9 mouse cellular contexts compared by ENCODE assay signal in the genomic region with DNA sequence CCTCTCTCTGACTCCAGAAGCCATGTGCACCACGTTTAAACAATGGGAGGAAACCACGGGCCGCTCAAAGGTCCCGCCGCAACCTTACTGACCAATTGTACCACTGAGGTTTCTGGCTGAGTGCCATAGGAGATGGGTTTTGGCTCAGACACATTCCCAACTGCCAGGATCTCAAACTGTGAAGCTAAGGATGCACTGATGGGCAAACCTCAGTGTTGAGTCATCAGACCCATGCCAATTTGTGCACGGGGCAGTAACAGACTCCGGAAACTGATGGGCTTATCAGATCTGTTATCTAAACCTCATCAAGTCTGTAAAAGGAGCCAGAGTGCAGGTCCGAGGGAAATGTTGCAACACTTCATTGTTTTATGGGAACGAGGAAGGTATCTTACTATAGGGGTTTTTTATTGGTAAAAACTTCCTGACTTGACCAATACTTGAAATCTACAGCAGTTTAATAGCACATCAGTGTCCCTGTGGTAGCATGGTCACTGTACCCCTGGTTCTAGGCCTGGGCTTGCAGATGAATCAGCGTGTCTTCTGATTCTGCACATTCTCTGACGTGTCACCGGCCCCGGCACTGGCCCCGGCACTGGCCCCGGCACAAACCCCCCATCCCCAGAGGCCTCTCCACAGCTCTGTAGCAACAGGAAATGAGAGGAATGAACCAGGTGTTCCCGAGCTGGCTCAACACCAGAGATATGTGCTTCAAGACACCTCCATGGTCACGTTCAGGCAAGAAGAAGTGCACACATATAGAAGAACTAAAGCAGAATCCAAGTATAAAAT. TPM values are rescaled to one million over a fixed set of nuclear protein-coding genes. Genes with fewer than 3 reads are reported as not detected.
DNase-seq lines count a peak whose midpoint lies in the region; ATAC-seq lines count a peak whose summit lies in the region.
"Had no signal": no experiment of that assay in that cellular context is flagged by ENCODE, and none has a peak within 500 bp of the region (broad histone marks: within the 10 kb centered on the region; RNA-seq: fewer than 3 reads in every experiment).

No protein-coding gene starts in this region.

- peaks cover under 1% of the 10 kb centered on the region; the same call in 1 of the 2 replicates for H3K36me3 ChIP-seq in forebrain, embryonic 10.5 days (replicated peaks)
- H3K36me3 ChIP-seq in forebrain, embryonic 14.5 days (ENCODE audit: control insufficient read depth, insufficient read depth, low read length), result no peaks in the 10 kb centered on the region
- H3K36me3 ChIP-seq in embryonic facial prominence, embryonic 13.5 days, result peaks cover 5% of the 10 kb centered on the region; the same call in 1 of the 2 replicates
- H3K36me3 ChIP-seq: neural tube, embryonic 13.5 days had no signal

- H3K27ac ChIP-seq in forebrain, embryonic 10.5 days, result peak overlapping the region; percentile 58; the same call in 1 of the 2 replicates
- H3K27ac ChIP-seq in forebrain, embryonic 14.5 days (ENCODE audit: low read depth, low read length), result no peak overlapping the region
- peak overlapping the region; percentile 34; the same call in 1 of the 2 replicates for H3K27ac ChIP-seq in embryonic facial prominence, embryonic 13.5 days
- H3K27ac ChIP-seq: neural tube, embryonic 13.5 days had no signal

- WGBS in forebrain, embryonic 10.5 days, result 83% methylated on average over 17 of the region's 17 CpGs
- WGBS in forebrain, embryonic 14.5 days, result 80% methylated on average over 17 of the region's 17 CpGs
- WGBS in embryonic facial prominence, embryonic 13.5 days, result 63% methylated on average over 17 of the region's 17 CpGs

- no peak overlapping the region for H3K9ac ChIP-seq in forebrain, embryonic 14.5 days (ENCODE audit: low read length)
- no peak overlapping the region for H3K9ac ChIP-seq in embryonic facial prominence, embryonic 13.5 days
- H3K9ac ChIP-seq: neural tube, embryonic 13.5 days had no signal

- no peak overlapping the region for H3K4me2 ChIP-seq in forebrain, embryonic 14.5 days (ENCODE audit: low read length)
- no peak overlapping the region for H3K4me2 ChIP-seq in embryonic facial prominence, embryonic 13.5 days
- H3K4me2 ChIP-seq: neural tube, embryonic 13.5 days had no signal

- peaks cover 51% of the 10 kb centered on the region for H3K4me1 ChIP-seq in forebrain, embryonic 10.5 days
- H3K4me1 ChIP-seq in forebrain, embryonic 14.5 days (ENCODE audit: control insufficient read depth, insufficient read depth, low read length), result peaks cover 20% of the 10 kb centered on the region
- H3K4me1 ChIP-seq in embryonic facial prominence, embryonic 13.5 days, result peaks cover 47% of the 10 kb centered on the region

- 0 out of 2 replicates have a peak, but pooled peaks cover 3% of the 10 kb centered on the region for H3K9me3 ChIP-seq in forebrain, embryonic 10.5 days
- H3K9me3 ChIP-seq in forebrain, embryonic 14.5 days (replicated peaks; ENCODE audit: control insufficient read depth, low read length), result no peaks in the 10 kb centered on the region
- H3K9me3 ChIP-seq in embryonic facial prominence, embryonic 13.5 days, result 0 out of 2 replicates have a peak, but pooled peaks cover 4% of the 10 kb centered on the region
- H3K9me3 ChIP-seq: neural tube, embryonic 13.5 days had no signal

- ATAC-seq in forebrain, embryonic 14.5 days, result no peak
- no peak for ATAC-seq in embryonic facial prominence, embryonic 13.5 days (ENCODE audit: insufficient number of reproducible peaks, insufficient read depth, low FRiP score, low TSS enrichment, low read depth)

- peaks cover 10% of the 10 kb centered on the region; the same call in 1 of the 2 replicates for H3K27me3 ChIP-seq in forebrain, embryonic 10.5 days (ENCODE audit: poor library complexity, severe bottlenecking)
- no peaks in the 10 kb centered on the region for H3K27me3 ChIP-seq in forebrain, embryonic 14.5 days (replicated peaks; ENCODE audit: control insufficient read depth, insufficient read depth, low read length)
- H3K27me3 ChIP-seq in embryonic facial prominence, embryonic 13.5 days, result 0 out of 2 replicates have a peak, but pooled peaks cover 3% of the 10 kb centered on the region

- DNase-seq in forebrain, embryonic 10.5 days (ENCODE audit: extremely low spot score, low spot score), result no peak
- no peak for DNase-seq in forebrain, embryonic 14.5 days (ENCODE audit: low spot score)
- DNase-seq in kidney, adult 18-20 months, result peak; percentile 47
- peak; percentile 26 for DNase-seq in lung, postnatal 25 days (ENCODE audit: low spot score)
- no peak for DNase-seq in right cerebral cortex, adult 2 months (ENCODE audit: low spot score in 2 of 2)
- no peak for DNase-seq in layer of hippocampus, postnatal 14 days (ENCODE audit: low spot score in 2 of 2)
- DNase-seq in urinary bladder, postnatal 25 days (ENCODE audit: low spot score), result no peak

- no peak overlapping the region for H3K4me3 ChIP-seq in forebrain, embryonic 10.5 days
- H3K4me3 ChIP-seq in forebrain, embryonic 14.5 days (ENCODE audit: low read depth, low read length), result no peak overlapping the region
- no peak overlapping the region for H3K4me3 ChIP-seq in embryonic facial prominence, embryonic 13.5 days
- H3K4me3 ChIP-seq: neural tube, embryonic 13.5 days had no signal

RNA-seq across cellular contexts. Expression of gene Egln3, which starts 15.7 kb away (rescaled TPM):
- 3.2 and 3.4 TPM in 2 replicates for polyA plus RNA-seq in forebrain, embryonic 10.5 days (2016; fragmentation: Nextera tagmentation; extraction: Ambion mirVana)
- polyA plus RNA-seq in forebrain, embryonic 14.5 days (2014; fragmentation: Nextera tagmentation; extraction: Ambion mirVana), result 5.9 and 6.3 TPM in 2 replicates
- 6.7 and 7.0 TPM in 2 replicates for polyA plus RNA-seq in embryonic facial prominence, embryonic 13.5 days (2015; fragmentation: Nextera tagmentation; extraction: Ambion mirVana)
- 1 to 10 TPM; 4.3 to 5.9 TPM for total RNA-seq in layer of hippocampus, postnatal 14 days (2021)

Comparison
In these comparisons a context has a peak if more than half of its experiments do, and no peak if none do; other contexts are left out.
1. DNase-seq: peak in kidney, adult 18-20 months (single experiment) and lung, postnatal 25 days (single experiment); none in forebrain, embryonic 10.5 days (single experiment), forebrain, embryonic 14.5 days (single experiment), right cerebral cortex, adult 2 months (0 of 2), layer of hippocampus, postnatal 14 days (0 of 2) and urinary bladder, postnatal 25 days (single experiment).